Mouse (Mus musculus): ENCODE measurements around the gene Tmem179.

Gene Tmem179

DNA sequence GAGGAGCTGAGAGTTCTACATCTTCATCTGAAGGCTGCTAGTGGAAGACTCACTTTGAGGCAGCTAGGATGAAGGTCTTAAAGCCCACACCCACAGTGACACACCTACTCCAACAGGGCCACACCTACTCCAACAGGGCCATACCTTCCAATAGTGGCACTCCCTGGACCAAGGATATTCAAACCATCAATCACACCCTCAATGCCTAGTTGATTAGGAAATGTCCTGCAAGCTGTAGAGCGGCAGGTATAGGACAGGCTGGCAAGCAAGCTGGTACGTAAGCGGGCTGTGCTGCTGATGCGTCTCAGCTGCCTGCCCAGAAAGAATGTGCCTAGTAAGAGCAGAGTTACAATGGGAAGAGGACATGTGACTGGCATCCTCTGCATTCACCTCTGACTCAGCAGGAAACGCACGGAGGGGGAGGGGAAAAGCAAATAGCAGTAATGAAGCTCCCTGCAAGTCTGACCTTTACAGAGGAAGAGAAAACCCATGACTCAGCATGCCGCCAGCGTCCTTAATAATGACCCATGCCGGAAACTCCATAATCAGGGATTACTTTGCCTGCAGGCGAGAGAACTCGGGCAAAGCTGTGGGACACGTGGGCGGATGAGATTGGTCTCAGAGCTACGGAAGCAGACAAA, at the start of gene Tmem179:
Tmem179 (minus strand) TSS at position 51 of the 641 bp plus-strand sequence.
- DNase-seq, result peak; percentile 85

DNA sequence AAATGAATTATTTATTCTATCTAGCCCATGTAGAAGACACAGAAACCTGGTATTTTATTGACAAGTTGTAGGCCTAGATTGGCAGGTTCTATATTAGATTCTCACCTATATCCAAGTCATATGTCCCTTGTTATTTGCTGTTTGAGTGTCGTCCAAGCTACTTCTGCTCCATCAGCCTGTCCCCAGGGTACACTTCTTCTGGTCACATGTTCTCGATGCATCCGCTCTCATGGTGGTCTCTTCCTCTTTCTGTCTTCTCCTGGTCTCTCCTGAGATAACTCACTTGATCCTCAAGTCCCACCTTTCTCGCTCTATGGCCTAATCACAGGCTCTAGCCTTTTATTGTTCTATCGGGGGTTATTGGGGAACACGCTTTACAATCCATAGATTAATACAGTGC, 46.5 kb upstream of the Tmem179 start:
- no peak for DNase-seq

DNA sequence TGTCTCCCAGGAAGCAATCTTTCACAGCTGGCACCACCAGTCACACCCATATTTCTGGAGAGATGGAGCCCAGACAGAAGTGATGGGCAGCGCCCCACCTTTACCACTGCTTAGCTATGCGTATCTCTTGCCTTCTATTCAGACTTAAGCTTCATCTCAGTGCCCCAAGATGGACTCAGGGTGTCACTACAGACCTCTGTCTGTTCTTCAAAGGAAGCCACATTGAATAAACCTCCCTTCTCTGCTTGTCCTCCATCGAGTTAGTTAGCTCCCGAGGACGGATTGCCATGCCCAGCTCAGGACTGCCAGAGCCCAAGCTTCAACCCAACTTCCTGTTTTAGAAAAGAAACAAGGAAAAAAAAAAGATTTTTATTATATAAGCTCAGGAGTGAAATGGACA, 45.9 kb upstream of the Tmem179 start:
- DNase-seq, result no peak

DNA sequence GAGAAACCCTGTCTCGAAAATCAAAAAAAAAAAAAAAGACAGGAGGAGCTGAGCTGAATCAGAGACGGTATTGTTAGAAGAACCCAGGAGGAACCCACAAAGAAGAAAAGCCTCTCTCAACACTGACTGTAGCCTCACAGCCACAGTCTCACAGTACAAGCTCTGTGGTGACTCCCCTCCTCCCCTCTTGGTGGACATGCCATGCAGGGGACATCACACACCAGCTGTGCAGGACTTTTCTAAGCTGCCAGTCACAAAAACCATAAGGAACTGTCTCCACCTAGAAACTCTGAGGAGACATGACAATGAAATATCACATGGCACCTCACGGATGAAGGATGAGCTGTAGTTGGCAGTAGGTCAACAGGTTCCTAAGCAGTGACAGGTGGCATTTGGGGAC, 44.6 kb upstream of the Tmem179 start:
- no peak for DNase-seq

DNA sequence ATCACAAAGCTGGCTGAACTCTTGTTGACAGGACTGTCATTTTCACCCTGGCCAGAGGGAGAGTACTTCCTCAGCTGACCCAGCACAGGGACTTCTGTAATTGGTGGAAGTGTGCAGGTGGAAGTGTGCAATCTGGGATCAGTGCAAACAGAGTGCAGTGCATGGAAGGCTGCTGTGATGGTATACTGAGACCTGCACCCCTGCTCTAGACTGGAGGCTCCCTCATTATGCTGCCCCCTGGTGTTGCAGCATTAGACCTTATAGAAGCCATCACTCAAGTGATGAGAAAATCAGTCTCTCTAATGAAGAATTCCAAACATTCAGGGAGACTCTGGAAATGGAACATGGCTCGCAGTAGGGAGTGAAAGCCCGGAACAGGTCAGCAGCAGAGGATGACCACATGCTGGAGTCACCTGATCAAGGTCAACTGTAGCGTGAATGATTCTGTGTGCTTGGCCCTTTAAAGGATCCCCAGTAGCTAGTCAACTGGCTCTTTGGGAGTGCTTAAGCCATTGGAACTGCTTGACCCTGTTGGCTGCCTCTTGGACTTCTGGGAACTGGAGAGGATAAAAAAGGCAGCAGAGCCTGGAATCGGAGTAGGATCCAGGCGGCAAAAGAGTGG, 43.7 kb upstream of the Tmem179 start:
- peak; percentile 27 for DNase-seq

DNA sequence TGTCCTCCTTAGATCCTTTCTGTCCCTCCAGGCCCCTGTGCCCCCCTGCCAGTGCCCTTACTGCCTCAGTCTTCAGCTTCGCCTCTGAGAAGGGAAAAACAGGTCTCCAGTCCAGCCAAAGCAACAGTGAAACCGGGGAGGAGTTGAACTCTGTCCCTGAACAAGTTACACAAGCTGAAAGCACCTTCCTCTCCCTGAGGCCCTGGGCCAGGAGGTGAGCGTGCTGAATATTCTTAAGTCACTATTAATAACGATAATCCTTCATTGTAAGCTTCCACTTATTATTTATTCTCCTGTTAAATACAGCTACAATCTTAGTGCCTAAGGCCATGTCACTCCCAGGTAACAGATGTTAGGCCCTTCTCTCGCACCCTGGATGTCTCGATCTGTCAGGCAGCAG, 43.1 kb upstream of the Tmem179 start:
- peak; percentile 41 for DNase-seq

DNA sequence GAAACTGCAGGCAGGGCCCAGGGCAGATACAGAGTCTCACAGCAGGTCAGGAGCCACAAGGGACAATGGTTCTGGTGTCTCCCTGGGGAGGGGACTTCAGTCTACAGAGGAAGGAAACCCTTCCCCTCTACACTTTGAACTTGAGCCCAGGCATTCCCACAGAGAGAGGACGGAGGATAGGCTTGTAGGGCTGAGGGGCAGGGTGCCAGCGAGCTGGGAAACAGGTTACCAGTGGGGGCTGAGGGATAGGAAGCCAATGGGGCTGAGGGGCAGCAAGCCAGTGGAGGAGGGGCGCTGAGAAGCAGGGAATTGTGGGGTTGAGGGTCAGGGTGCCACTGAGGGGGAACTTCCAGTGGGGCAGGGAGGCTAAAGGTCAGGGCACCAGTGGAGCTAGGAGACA, 42.7 kb upstream of the Tmem179 start:
- peak; percentile 34 for DNase-seq

DNA sequence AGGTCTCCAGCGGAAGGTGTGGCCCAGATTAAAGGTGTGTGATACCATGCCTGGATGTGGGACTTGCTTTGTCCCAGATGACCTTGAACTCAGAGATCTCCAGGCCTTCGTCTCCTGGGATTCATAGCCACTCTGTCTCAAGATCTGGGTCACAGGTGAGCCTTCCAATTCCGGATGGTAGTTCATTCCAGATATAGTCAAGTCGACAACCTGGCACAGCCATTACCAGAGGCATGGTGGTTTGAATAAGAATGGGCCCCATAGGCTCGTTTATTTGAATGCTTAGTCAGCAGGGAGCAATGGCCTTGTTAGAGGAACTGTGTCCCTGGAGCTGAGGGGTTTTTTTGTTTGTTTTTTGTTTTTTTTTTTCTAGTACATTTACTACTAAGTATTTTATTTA, 40.7 kb upstream of the Tmem179 start:
- no peak for DNase-seq

DNA sequence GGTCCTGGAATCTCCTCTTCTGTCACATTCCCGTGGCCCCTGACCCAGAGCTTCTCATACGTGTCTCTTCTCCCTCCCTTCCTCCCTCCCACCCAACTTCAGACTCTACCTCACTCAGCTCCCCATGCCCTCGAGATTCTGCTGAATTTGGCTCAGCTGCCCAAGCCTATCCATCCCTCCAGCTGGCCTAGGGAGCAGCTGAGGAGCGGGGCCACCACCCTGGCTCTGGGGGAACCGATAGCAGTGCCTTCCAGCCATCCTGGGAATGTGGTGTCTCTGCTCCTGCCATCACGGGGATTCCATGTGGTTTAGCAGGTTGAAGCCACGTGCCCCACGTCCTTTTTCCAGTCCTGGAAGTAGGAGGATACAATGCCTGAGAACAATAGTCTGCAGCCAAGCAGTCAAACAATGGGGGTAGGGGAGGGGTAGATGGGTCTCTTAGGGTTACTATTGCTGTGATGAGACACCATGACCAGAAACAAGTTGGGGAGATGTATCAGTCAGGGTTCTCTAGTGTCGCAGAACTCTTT, 40.0 kb upstream of the Tmem179 start:
- DNase-seq, result no peak

DNA sequence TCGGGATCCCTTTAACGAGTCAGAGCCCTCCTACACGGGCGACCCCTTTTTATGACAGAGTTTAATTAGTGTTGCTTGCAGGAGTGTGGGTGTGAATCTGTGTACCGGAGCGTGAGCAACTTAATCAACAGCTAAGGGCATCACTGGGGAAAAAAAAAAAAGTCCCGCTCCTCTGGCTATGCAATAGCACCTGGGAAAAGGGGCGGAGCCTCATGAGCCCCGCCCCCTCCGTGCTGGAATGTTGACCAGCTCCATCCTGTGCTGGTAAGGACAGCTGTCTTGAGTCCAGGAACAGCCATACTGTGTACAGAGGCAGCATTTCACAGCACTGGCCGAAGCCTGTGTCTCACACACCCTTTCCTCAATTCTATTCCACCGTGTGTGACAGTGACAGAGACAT, 38.4 kb upstream of the Tmem179 start:
- peak; percentile 59 for DNase-seq

DNA sequence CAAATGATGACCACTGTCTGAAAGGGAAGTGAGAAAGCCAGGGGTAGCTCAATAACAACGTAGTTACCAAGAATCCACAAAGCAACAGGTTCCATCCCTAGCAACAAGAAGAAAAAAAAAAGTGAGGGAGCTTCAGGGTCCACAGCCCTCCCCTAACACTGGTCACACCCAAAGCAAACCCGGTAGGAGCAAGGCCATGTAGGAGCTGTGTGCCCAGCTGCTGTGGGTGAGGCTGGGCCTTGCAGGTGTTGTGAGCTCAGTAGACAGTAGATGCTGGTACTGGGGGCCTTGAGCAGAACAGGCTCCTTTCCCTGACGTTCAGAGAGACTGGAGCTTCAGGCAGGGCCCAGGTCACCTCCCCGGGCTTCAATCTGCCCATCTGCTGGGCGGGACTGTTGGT, 36.0 kb upstream of the Tmem179 start:
- DNase-seq, result no peak

DNA sequence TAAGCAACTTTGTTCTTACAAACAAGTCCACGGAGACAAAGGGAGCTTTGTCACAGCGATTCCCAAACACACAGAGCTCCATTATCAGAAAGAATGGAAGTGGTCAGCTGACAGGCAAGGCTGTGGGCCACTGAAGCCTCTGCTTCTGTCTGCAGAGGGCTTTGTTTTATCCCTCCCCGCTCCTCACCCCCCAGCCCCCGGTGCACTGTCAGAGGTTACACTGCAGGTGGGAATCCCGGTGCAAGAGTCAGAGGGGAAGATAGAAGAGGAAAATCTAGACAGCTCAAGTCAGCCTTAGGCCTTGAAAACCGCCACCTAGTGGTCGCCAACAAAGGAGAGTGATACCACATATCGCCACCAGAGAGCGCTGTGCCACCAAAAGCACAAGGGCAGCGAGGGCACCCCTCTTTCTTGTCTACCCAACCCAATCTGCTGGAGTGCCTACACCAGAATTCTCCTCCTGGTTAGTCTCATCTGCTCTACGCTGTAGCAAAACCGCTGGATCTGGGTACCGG, 35.4 kb upstream of the Tmem179 start:
- DNase-seq, result peak; percentile 90

DNA sequence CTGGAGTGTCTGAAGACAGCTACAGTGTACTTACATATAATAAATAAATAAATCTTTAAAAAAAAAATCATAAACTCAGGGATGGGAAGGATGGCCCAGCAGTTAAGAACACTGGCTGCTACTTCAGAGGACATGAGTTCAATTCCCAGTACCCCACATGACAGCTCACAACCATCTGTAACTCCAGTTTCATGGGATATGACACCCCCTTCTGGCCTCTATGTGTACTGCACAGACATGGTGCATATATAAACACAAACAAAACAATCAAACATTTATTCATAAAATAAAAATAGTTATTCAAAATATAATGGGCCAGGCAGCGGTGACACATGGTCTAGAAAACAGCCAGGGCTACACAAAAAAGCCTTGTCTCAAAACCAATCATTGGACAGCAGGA, 32.7 kb upstream of the Tmem179 start:
- no peak for DNase-seq

DNA sequence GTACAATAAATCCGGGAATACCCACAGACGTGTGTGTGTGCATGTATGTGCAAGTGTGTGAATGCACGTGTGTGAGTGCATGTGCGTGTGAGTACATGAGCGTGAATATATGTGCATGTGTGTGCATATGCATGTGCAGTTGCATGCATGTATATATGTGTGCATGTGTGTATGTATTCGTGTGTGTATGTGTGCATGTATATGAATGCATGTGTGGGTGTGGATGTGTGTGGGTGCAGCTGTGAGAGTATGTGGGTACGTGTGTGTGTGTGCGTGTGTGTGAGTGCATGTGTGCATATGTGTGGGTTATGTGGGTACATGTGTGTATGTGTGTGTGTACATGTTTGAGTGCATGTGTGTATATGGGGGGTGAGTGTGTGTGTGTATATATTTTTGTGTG, 29.6 kb upstream of the Tmem179 start:
- DNase-seq, result no peak

DNA sequence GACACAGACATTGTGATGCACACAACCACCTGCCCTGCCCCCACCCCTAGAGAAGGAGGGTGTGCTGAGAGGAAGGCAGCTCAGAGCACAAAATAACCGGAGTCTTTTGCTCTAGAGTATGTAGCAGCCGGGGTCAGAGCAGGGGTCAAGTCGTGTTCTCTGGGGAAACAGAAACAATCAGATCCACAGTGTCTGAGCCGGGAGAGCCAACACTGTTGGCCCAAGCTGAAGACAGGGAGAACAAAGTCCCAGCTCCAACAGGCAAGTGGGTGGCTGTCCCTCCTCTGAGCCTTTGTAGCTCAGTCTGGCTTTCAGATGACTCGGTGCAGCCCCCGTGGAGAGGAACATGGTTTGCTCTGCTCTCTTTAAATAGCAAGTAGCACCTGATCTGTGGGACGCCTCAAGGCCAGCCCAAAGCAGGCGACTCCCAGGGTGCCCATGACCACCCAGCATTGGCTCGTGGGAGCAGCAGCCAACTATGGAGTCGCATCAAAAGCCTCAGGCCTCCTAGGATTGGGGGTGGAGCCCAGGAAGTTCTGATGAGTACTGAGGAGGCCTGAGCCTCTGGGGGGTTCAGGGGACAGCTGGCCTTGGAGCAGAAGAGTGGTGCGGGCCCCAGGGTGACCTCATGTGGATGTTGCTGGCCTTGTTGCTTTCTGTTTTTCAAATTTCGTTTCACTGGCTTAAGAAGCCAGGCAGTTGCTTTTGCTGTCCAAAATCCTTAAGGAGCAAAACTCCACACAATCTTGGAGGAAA, 28.6 kb upstream of the Tmem179 start:
- no peak for DNase-seq

DNA sequence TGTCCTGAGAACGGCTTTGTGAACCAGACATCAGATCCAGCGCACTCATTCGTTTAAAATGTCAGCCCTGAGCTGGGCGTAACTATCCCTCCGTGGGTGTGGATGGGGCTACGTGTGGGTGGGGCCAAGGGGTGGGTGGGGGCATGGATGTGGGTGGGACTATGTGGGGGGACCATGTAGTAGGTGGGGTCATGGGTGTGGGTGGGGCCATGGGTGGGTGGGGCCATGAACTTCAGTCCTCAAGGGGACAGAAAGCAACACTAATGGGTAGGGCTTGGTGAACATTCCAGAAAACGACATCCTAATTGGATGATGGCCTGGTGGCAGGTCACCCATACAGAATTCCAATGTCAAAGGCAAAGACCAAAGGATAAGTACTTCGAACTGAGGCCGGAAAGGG, 27.4 kb upstream of the Tmem179 start:
- DNase-seq, result no peak

DNA sequence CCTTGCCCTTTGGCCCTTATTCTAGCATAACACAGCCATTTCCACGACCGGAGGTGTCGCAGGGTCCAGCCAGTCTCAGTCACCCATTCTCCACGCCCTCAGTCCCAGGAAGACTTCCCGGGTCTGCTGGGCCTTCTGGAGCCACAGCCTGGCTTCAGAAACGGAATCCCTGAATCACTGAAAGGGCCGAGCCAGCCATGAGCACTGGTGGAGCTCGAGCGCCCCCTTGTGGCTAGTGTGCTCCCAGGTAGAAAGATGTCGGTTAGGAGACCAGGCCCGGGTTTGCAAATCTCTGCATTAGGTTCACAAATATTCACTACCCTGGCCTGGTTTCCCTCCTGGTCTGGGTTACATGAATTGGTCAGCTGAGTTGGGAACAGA, 26.4 kb upstream of the Tmem179 start:
- DNase-seq, result peak; percentile 90

DNA sequence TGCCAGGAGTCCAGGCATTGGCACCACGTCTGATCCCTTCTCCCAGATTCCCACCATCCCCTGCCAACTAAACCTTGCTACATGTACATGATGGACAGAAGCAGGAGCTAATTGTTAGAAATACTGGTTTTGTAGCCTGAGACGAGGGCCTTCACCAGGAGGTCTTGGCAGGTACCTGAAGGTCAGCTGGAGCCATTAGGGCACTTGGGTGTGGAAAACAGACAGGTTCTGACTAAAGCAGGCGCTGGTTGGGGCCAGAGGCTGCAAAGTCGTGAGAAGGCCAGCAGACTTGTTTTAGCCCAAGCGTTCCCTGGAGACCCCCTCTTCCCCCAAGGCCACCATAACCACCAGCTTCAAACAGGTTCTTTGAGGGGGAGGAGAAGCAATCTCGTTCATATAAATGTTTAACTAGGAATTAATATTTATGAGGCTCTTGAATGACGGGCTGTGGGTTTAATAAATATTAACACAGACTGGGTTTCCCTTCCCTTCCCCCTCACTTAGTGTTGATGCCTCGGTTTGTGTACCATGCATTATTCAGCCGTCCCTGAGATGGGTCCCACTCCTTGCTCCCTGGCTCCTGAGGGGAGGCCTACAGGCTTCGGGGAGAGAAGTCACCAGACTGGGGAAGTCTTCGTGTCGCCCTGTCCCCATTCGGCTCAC, 25.8 kb upstream of the Tmem179 start:
- DNase-seq, result peak; percentile 60

DNA sequence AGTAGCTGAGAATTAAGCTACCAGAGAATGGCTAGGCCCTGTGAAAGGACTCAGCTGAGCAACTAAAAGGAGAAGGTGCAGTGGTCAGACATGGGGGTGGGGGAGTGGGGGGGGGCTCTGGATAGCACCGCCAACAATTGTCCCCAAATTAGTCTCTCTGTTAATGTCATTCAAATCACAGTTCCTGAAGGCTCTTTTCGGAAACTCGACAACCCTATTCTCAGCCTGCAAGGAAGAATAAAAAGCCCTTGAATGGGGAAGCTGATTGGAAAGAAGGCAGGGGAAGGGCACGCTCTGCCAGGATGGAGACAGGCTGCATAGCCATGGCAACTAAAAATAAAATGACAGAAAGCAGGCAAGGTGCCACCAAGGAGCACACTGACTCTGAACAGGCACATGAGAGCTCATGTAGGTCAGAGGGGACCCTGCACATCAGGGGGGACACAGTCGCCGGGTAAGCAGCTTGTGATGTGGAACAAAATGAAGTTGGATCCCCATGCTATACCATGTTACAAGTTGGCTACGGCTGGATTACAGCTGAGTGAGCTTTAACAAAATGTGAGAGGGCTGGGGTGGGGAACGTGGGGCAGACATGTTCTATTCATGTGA, 25.0 kb upstream of the Tmem179 start:
- no peak for DNase-seq

DNA sequence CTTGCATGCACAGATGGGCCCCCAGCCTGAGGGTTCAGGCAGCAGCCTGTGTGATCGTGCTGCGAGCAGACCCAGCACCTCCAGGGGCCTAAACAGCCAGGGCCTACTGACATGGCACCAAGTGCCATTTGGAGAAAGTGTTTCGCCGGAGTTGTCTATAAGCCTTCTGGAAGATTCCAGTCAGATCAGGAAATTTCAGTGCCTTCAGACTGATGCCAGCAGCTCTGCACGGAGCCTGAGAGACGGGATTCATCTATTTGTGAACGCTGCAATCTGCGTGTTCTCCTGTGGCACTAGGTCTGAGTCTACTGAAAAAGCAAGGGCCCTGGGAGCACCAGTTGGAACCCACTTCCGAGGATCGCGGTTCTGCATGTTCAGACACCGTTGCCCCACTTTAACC, 23.8 kb upstream of the Tmem179 start:
- no peak for DNase-seq

DNA sequence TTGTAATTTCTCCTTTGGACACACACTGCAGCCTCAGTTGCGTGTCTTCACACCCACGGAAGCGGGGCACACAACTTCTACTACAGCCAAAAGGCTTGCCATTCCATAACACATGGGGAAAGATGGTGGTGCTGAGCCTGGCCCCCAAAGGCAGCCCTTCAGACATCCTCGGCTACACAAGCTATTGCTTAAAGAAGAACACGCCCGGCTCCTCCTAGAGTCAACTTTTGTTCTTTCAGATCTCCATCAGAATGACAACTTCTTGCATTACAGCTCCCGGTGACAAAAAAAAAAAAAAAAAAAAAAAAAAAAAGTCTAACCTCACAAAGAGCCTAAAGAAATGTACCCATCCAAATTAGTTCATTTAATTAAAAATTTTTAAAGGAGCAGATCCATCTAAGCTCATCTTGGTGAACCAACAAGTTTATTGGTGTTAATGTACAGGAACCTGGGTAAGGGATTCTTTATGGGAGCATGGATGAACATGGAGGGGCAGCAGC, 23.0 kb upstream of the Tmem179 start:
- DNase-seq, result no peak

DNA sequence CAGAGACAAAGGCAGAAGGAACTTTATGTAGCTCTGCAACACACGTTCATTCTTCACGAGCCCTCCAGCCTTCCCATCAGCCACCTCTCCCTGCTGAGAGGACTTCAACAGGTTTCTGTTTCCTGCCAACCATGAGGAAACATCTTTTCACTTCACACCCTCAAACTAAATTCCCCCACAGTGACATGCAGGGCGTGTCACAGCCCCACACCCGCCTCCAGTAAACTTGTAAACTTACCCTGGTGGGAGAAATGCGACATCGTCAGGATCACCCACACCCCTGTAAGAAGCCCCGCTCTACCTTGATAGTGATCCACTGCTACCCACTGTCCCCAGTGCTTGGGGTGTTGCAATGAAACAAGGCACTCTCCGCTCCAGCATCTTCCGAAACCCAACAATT, 21.8 kb upstream of the Tmem179 start:
- no peak for DNase-seq

DNA sequence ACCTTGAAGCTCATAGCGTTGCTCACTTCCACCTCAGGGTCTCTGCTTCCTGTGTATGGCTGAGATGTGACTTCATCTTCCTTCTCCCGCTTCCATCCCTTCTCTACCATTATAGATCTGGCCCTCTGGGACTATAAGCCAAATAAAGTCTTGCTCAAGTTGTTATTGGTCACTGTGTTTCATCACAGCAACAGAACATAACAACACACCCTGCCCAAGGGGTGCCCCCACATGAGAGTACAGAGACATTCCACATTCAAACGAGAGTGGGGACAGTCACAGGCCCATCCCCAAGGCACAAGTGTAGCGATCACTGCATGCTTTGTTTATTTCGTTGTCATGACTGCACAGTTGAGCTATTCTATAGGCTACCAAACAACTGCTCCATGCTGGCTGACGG, 20.7 kb upstream of the Tmem179 start:
- no peak for DNase-seq
